Comparison of ENCODE assay signal across 8 mouse cellular contexts in genomic region chr16:32609401-32609779, GRCm38 (mm10). TPM values are rescaled to one million over a fixed set of nuclear protein-coding genes. Genes with fewer than 3 reads are reported as not detected.
DNase-seq lines count a peak whose midpoint lies in the region; ATAC-seq and TF ChIP-seq lines count a peak whose summit lies in the region.

No protein-coding gene starts in this region.

- TF ChIP-seq CTCF in embryonic fibroblast, embryonic 13.5 days (IDR thresholded peaks at IDR 0.05; ENCODE audit: borderline replicate concordance, insufficient read depth, low read length), result no peak

- 1% methylated on average over 14 of the region's 14 CpGs for WGBS in limb, embryonic 14.5 days
- 0% methylated on average over 14 of the region's 14 CpGs for WGBS in stomach, embryonic 15.5 days

- no peak for TF ChIP-seq POLR2A in embryonic fibroblast, embryonic 13.5 days (IDR thresholded peaks at IDR 0.05; ENCODE audit: low read depth, low read length)
- TF ChIP-seq POLR2A in limb, embryonic 14.5 days (IDR thresholded peaks at IDR 0.05; ENCODE audit: borderline replicate concordance, extremely low read depth, insufficient read depth, insufficient read length), result no peak

- DNase-seq in 3T3-L1 (ENCODE audit: low read depth, low spot score), result peak; percentile 59
- peak; percentile 37 for DNase-seq in limb, embryonic 14.5 days (ENCODE audit: low spot score)
- no peak for DNase-seq in urinary bladder, postnatal 4 days (ENCODE audit: low spot score in 2 of 2)
- DNase-seq in natural killer cell, adult 2 months (ENCODE audit: low spot score in 2 of 2), result no peak

- H3K27me3 ChIP-seq in erythroblast, embryonic 14.5 days (ENCODE audit: control insufficient read depth), result no peaks in the 10 kb centered on the region
- no peaks in the 10 kb centered on the region for H3K27me3 ChIP-seq in limb, embryonic 14.5 days (ENCODE audit: control insufficient read depth, insufficient read depth, low read length)
- no peaks in the 10 kb centered on the region for H3K27me3 ChIP-seq in stomach, embryonic 15.5 days (replicated peaks)

- peak overlapping the region; percentile 70 for H3K9ac ChIP-seq in limb, embryonic 14.5 days (ENCODE audit: low read depth, low read length, severe bottlenecking)
- peak overlapping the region; percentile 60 for H3K9ac ChIP-seq in stomach, embryonic 15.5 days

- no peak overlapping the region for H3K27ac ChIP-seq in embryonic fibroblast, embryonic 13.5 days (ENCODE audit: insufficient read depth, low read length)
- peak overlapping the region; percentile 84 for H3K27ac ChIP-seq in limb, embryonic 14.5 days (replicated peaks; ENCODE audit: low read depth, low read length)
- H3K27ac ChIP-seq in stomach, embryonic 15.5 days, result peak overlapping the region; percentile 93

- H3K4me3 ChIP-seq in erythroblast, embryonic 14.5 days (replicated peaks), result peak overlapping the region; percentile 100
- peak overlapping the region; percentile 72 for H3K4me3 ChIP-seq in embryonic fibroblast, embryonic 13.5 days (ENCODE audit: insufficient read depth, low read length)
- peak overlapping the region; percentile 78 for H3K4me3 ChIP-seq in limb, embryonic 14.5 days (replicated peaks; ENCODE audit: low read length)
- H3K4me3 ChIP-seq in stomach, embryonic 15.5 days (replicated peaks), result peak overlapping the region; percentile 67

- no peaks in the 10 kb centered on the region for H3K9me3 ChIP-seq in erythroblast, embryonic 14.5 days (ENCODE audit: control insufficient read depth, low read length)
- no peaks in the 10 kb centered on the region for H3K9me3 ChIP-seq in limb, embryonic 14.5 days (ENCODE audit: control insufficient read depth, low read length)
- no peaks in the 10 kb centered on the region for H3K9me3 ChIP-seq in stomach, embryonic 15.5 days

- peaks cover 57% of the 10 kb centered on the region for H3K4me1 ChIP-seq in erythroblast, embryonic 14.5 days (ENCODE audit: control insufficient read depth)
- H3K4me1 ChIP-seq in embryonic fibroblast, embryonic 13.5 days (ENCODE audit: control insufficient read depth, insufficient read depth, low read length), result no peaks in the 10 kb centered on the region
- H3K4me1 ChIP-seq in limb, embryonic 14.5 days (ENCODE audit: control insufficient read depth, insufficient read depth, low read length), result peaks cover 7% of the 10 kb centered on the region
- no peaks in the 10 kb centered on the region for H3K4me1 ChIP-seq in stomach, embryonic 15.5 days

- H3K36me3 ChIP-seq in erythroblast, embryonic 14.5 days (ENCODE audit: control insufficient read depth), result peaks cover 56% of the 10 kb centered on the region
- H3K36me3 ChIP-seq in limb, embryonic 14.5 days (ENCODE audit: control insufficient read depth, insufficient read depth, low read length), result 0 out of 2 replicates have a peak, but pooled peaks cover 3% of the 10 kb centered on the region
- H3K36me3 ChIP-seq in stomach, embryonic 15.5 days, result no peaks in the 10 kb centered on the region

- H3K4me2 ChIP-seq in limb, embryonic 14.5 days (replicated peaks; ENCODE audit: low read depth, low read length, severe bottlenecking), result peak overlapping the region; percentile 85
- peak overlapping the region; percentile 72 for H3K4me2 ChIP-seq in stomach, embryonic 15.5 days

- no peak for ATAC-seq in erythroblast, adult 5-6 weeks (replicated peaks; ENCODE audit: low FRiP score, poor library complexity, severe bottlenecking)
- ATAC-seq in limb, embryonic 14.5 days (ENCODE audit: low FRiP score, low read depth), result no peak
- ATAC-seq in stomach, embryonic 15.5 days (ENCODE audit: insufficient read depth, low FRiP score, low read depth), result no peak

RNA-seq across cellular contexts. Expression of gene Tfrc, which starts 0.7 kb away (rescaled TPM):
- 5.4 and 6.9 TPM in 2 replicates for polyA plus RNA-seq in erythroblast, embryonic 14.5 days (2012)
- 1,871 and 1,887 TPM in 2 replicates for total RNA-seq in erythroblast, adult 5-6 weeks (2015; ENCODE audit: low replicate concordance)
- total RNA-seq in erythroblast, adult 5-6 weeks (2017; ENCODE audit: low replicate concordance), result 2,733 and 3,492 TPM in 2 replicates
- polyA plus RNA-seq in embryonic fibroblast, embryonic 13.5 days (2011; ENCODE audit: insufficient read length, low read depth, missing spikeins), result 38.0 and 44.5 TPM in 2 replicates
- 28.6 and 33.6 TPM in 2 replicates for polyA plus RNA-seq in limb, embryonic 14.5 days (2012; rRNA removed)
- 33.4 and 33.8 TPM in 2 replicates for polyA plus RNA-seq in limb, embryonic 14.5 days (2014; fragmentation: Nextera tagmentation; extraction: Ambion mirVana)
- polyA plus RNA-seq in stomach, embryonic 15.5 days (2015; fragmentation: Nextera tagmentation; extraction: Ambion mirVana), result 68.8 and 74.5 TPM in 2 replicates

RNA-seq across cellular contexts. Expression of gene Tnk2, which starts 34.3 kb away (rescaled TPM):
- 59.1 and 61.6 TPM in 2 replicates for polyA plus RNA-seq in erythroblast, embryonic 14.5 days (2012)
- total RNA-seq in erythroblast, adult 5-6 weeks (2015; ENCODE audit: low replicate concordance), result 15.8 and 33.2 TPM in 2 replicates
- total RNA-seq in erythroblast, adult 5-6 weeks (2017; ENCODE audit: low replicate concordance), result 19.6 and 29.7 TPM in 2 replicates
- 92.4 and 144 TPM in 2 replicates for polyA plus RNA-seq in embryonic fibroblast, embryonic 13.5 days (2011; ENCODE audit: insufficient read length, low read depth, missing spikeins)
- polyA plus RNA-seq in limb, embryonic 14.5 days (2012; rRNA removed), result 98.1 and 141 TPM in 2 replicates
- polyA plus RNA-seq in limb, embryonic 14.5 days (2014; fragmentation: Nextera tagmentation; extraction: Ambion mirVana), result 16.0 and 17.6 TPM in 2 replicates
- polyA plus RNA-seq in stomach, embryonic 15.5 days (2015; fragmentation: Nextera tagmentation; extraction: Ambion mirVana), result 12.0 and 14.9 TPM in 2 replicates

Comparison
In these comparisons a context has a peak if more than half of its experiments do, and no peak if none do; other contexts are left out.
1. DNase-seq: peak in 3T3-L1 (single experiment) and limb, embryonic 14.5 days (single experiment); none in urinary bladder, postnatal 4 days (0 of 2) and natural killer cell, adult 2 months (0 of 2).
2. Peak in every context shown above with its lines, with median percentiles within 50 percentile points of each other: H3K4me3 ChIP-seq.